Mouse (Mus musculus): ENCODE measurements around the gene Vars. TPM values are rescaled to one million over a fixed set of nuclear protein-coding genes. Genes with fewer than 3 reads are reported as not detected.
"Not testable (repeated sequence)": the region's sequence is repeated elsewhere in the genome, so short reads cannot be mapped to it uniquely, and the experiment has no call there.

Gene Vars
- polyA plus RNA-seq, 1 experiment from 2014 or later, result 74.0 TPM

DNA sequence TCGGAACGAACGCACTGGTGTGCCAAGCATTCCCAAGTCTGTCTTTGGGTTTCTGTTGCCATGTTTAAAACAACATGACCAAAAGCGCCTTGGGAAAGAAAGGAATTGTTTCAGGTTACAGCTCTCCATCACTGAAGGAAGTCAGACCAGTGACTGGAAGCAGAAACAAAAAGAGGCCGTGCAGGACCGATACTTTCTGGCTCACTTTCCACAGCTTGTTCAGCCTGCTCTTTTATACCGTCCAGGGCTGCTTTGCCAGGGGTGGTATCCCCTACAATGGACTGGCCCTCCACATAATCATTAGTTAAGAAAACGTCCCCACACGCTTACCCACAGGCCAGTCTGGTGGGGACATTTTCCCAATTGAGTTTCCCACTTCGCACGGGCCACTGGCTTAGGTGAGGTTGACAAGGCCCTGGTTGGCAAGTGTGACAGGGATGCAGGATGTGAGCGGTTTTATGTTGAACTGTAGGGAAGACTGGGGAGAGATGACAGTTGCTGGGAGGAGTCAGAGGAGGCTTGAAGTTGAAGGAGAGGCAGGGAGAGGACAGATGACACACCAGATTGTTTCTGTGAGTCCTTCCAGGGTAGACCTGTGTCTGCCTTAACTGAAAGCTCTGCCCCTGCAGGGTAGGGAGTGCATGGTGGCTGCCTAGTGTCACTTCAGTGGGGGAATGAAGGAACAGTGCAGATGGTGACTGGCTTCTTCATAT is 1.5 kb downstream of the Vars start:
- WGBS, result 5% methylated on average over 12 of the region's 12 CpGs
- no peak for ATAC-seq
- no peaks in the 10 kb centered on the region for H3K27me3 ChIP-seq (replicated peaks; ENCODE audit: control insufficient read depth, insufficient read depth, low read length)

DNA sequence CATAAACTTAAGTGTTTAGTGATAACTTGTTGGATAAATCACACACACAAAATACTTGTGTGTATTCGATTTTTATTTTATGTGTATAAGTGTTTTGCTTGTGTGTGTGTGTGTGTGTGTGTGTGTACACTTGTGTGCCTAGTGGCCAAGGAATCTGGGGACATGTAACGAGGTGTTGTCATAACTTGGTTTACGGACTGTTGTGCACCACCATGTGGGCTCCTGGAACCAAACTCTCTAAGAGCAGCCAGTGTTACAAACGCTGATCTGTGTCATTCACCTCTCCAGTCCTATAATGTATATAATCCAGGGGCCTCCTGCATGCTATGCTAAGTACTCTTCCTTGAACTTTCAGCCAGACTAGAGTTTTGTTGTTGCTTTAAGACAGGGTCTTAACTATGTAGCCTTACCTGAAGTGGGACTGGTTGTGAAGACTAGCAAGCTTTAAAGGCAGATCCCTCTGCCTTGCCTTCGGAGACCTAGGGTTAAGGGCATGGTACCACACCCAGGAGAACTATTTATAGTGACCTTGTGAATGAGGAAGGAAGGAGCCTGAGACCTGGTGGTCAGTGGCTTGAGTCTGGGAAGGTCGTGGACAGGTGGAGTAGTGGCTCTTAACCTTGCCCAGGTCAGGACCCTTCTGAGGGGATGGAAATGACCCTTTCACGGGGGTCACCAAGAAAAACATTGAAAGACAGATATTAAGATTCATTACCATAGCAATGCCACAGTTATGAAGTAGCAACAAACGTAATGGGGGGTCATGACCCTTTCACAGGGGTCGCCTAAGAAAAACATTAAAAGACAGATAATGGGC is 2.4 kb downstream of the Vars start:
- TF ChIP-seq CTCF (IDR thresholded peaks at IDR 0.05; ENCODE audit: low read depth), result no peak
- Histone ChIP-seq H3K4me3 (ENCODE audit: low read depth, low read length) (peak overlapping the region; percentile 68; the same call in 1 of the 2 replicates), H3K27ac (ENCODE audit: low read depth, low read length) (peak overlapping the region; percentile 70), H3K27me3 (replicated peaks; ENCODE audit: control insufficient read depth, insufficient read depth, low read length) (no peaks in the 10 kb centered on the region), H3K9me3 (ENCODE audit: control insufficient read depth) (no peaks in the 10 kb centered on the region), H3K36me3 (ENCODE audit: control insufficient read depth, insufficient read depth) (peaks cover 25% of the 10 kb centered on the region), H3K9ac (ENCODE audit: low read depth, low read length) (no peak overlapping the region), H3K4me1 (replicated peaks; ENCODE audit: control insufficient read depth, insufficient read depth, low read length) (peaks cover 8% of the 10 kb centered on the region; the same call in 1 of the 2 replicates), H3K4me2 (replicated peaks; ENCODE audit: low read depth) (peak overlapping the region; percentile 96; the same call in 1 of the 2 replicates)
- WGBS, result 34% methylated on average over 9 of the region's 9 CpGs
- no peak for ATAC-seq

More for the DNA sequence above, 1.5 kb downstream of the Vars start:
- Histone ChIP-seq H3K27ac (ENCODE audit: low read depth, low read length) (peak overlapping the region; percentile 41), H3K4me1 (replicated peaks; ENCODE audit: control insufficient read depth, insufficient read depth, low read length) (peaks cover 8% of the 10 kb centered on the region; the same call in 1 of the 2 replicates), H3K4me3 (ENCODE audit: low read depth, low read length) (peak overlapping the region; percentile 68), H3K4me2 (replicated peaks; ENCODE audit: low read depth) (peak overlapping the region; percentile 96), H3K9ac (ENCODE audit: low read depth, low read length) (peak overlapping the region; percentile 76; the same call in 1 of the 2 replicates), H3K36me3 (ENCODE audit: control insufficient read depth, insufficient read depth) (peaks cover 25% of the 10 kb centered on the region), H3K9me3 (ENCODE audit: control insufficient read depth) (no peaks in the 10 kb centered on the region)
- TF ChIP-seq CTCF (IDR thresholded peaks at IDR 0.05; ENCODE audit: low read depth), result no peak

DNA sequence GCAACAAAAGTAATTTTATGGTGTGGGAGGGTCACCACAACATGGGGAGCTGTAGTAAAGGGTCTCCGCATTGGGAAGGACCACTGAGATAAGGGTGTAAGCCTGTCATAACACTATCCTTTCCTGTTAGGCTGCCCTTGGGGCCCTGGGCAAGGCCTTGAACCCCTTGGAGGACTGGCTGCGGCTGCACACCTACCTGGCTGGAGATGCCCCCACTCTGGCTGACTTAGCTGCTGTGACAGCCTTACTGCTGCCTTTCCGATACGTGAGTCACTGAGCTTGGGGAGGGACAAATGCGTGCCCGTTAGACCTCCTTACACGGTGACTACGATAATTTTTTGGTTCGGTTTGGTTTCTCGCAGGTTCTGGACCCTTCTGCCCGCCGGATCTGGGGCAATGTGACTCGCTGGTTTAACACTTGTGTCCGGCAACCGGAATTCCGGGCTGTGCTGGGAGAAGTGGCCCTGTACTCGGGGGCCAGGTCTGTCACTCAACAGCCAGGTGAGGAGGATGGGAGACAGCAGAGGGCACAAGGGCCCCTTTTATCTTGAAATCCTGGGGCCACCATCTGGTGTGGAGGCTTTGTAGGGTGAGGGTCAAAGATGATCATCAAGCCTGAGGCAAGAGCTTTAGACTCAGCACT is 3.4 kb downstream of the Vars start:
- H3K36me3 ChIP-seq (ENCODE audit: control insufficient read depth, insufficient read depth), result peaks cover 32% of the 10 kb centered on the region
- H3K27ac ChIP-seq (ENCODE audit: low read depth, low read length), result peak overlapping the region; percentile 80
- H3K9ac ChIP-seq (ENCODE audit: low read depth, low read length), result no peak overlapping the region
- no peaks in the 10 kb centered on the region for H3K27me3 ChIP-seq (replicated peaks; ENCODE audit: control insufficient read depth, insufficient read depth, low read length)
- no peak overlapping the region for H3K4me3 ChIP-seq (ENCODE audit: low read depth, low read length)
- ATAC-seq, result peak; percentile 37; the same call in 1 of the 2 replicates
- peaks cover 1% of the 10 kb centered on the region; the same call in 1 of the 2 replicates for H3K4me1 ChIP-seq (replicated peaks; ENCODE audit: control insufficient read depth, insufficient read depth, low read length)
- 76% methylated on average over 17 of the region's 17 CpGs for WGBS
- H3K4me2 ChIP-seq (replicated peaks; ENCODE audit: low read depth), result peak overlapping the region; percentile 48
- no peaks in the 10 kb centered on the region for H3K9me3 ChIP-seq (ENCODE audit: control insufficient read depth)
- no peak for TF ChIP-seq CTCF (IDR thresholded peaks at IDR 0.05; ENCODE audit: low read depth)

DNA sequence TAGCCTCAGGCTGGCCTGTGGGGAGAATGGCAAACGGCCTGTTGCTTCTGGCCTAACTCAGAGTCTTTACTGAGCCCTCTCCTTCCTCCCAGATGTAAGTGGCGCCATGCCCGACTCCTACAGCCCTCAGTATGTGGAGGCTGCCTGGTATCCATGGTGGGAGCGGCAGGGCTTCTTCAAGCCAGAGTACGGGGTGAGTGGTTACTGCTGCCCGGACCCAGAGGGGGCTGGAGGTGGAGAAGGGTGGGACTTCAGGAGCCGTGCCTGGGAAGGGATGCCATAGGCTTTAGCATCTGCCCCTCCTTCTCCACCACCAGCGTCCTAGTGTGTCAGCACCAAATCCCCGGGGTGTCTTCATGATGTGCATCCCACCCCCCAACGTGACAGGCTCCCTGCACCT is 4.4 kb downstream of the Vars start:
- peaks cover 42% of the 10 kb centered on the region for H3K36me3 ChIP-seq (ENCODE audit: control insufficient read depth, insufficient read depth)
- TF ChIP-seq CTCF (IDR thresholded peaks at IDR 0.05; ENCODE audit: low read depth), result no peak
- H3K9ac ChIP-seq (ENCODE audit: low read depth, low read length), result no peak overlapping the region; the same call in 1 of the 2 replicates
- WGBS, result 91% methylated on average over 10 of the region's 10 CpGs
- H3K4me3 ChIP-seq (ENCODE audit: low read depth, low read length), result 0 out of 2 replicates have a peak overlapping the region, but pooled peaks have one; percentile 3
- ATAC-seq, result no peak
- H3K27me3 ChIP-seq (replicated peaks; ENCODE audit: control insufficient read depth, insufficient read depth, low read length), result no peaks in the 10 kb centered on the region
- peak overlapping the region; percentile 80 for H3K27ac ChIP-seq (ENCODE audit: low read depth, low read length)
- no peaks in the 10 kb centered on the region for H3K9me3 ChIP-seq (ENCODE audit: control insufficient read depth)
- H3K4me2 ChIP-seq (replicated peaks; ENCODE audit: low read depth), result peak overlapping the region; percentile 48
- no peaks in the 10 kb centered on the region for H3K4me1 ChIP-seq (replicated peaks; ENCODE audit: control insufficient read depth, insufficient read depth, low read length)

DNA sequence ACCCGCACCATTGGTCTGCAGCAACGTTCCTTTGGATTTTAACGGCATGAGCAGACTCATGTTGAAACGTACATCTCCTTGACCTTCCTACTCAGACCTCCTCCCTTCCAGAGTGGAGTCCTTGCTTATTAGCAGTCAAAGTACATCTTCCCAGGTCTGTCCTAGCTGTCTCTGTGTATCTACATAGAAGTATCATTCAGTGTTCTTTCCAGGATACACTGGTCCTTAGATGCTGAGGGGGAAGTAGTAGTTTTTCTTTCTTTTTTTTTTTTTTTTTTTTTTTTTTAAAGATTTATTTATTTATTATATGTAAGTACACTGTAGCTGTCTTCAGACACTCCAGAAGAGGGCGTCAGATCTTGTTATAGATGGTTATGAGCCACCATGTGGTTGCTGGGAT is 5.1 kb downstream of the Vars start:
- H3K36me3 ChIP-seq (ENCODE audit: control insufficient read depth, insufficient read depth), result peaks cover 49% of the 10 kb centered on the region
- not testable (repeated sequence) for H3K4me3 ChIP-seq (ENCODE audit: low read depth, low read length)
- WGBS, result 82% methylated on average over 4 of the region's 5 CpGs

More for the DNA sequence above, 5.1 kb downstream of the Vars start:
- H3K27ac ChIP-seq (ENCODE audit: low read depth, low read length); ATAC-seq; H3K4me1 ChIP-seq (replicated peaks; ENCODE audit: control insufficient read depth, insufficient read depth, low read length); H3K27me3 ChIP-seq (replicated peaks; ENCODE audit: control insufficient read depth, insufficient read depth, low read length); H3K9ac ChIP-seq (ENCODE audit: low read depth, low read length); H3K9me3 ChIP-seq (ENCODE audit: control insufficient read depth): not testable (repeated sequence)
- peak overlapping the region; percentile 48 for H3K4me2 ChIP-seq (replicated peaks; ENCODE audit: low read depth)

Measured in intestine, postnatal 0 days (tissue).